Mouse (Mus musculus): Measurements from ENCODE around the gene Ell2.

Ell2 gene

DNA sequence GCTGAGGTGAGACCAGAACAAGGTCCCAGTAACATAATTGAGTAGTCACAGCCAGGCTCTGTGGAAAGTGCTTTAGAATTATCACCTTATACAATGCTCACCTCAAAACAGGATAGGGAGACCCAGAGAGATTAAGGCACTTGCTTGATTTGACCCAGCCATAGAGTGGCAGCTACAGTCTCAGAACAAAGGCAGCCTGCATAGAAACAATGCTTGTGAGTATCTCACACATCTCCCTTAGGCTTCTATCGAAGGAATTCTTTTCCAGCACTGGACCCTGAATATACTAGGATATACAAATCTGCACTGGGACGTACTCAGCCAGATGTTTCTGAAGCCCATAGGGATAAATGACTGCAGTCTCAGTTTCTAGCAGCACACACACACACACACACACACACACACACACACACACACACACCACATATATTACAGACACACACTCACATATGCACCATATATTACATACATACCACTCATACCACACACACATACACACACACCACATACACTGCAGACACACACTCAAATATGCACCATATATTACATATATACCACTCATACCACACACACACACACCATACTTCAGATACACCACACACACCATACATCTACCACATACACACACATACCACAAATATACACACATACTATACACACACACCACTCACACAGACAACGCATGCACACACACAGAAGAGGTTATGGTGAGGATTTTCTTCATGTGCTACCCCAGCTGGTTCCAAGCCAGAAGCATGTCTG, 112.6 kb downstream of the Ell2 start:
- DNase-seq: no peak

DNA sequence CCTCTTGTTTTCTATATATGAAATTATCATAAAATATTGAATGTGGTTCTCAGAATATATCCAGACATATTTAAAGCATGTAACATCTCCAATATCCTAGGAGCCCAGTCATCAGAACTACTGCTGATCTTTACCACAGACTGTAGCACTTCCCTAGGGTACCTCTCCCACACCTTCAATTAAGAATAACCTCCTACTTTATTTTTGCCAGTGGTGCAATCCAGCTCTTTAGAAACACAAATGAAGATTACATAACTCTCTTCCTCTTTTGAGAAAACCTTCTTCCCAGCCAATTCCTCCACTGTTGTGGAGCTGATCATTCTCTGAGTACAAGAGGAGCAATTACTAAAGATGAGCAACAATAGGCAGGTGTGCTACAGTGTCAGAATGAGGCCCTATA, 113.3 kb downstream of the Ell2 start:
- DNase-seq: no peak

All from thymus, postnatal 4 days (tissue).